Mouse (Mus musculus) thymus, adult 2 months (tissue): Measurements from ENCODE around the gene Actl7a.

Experiments used
- CTCF ChIP-seq: fragments of 200-500 bp; IDR thresholded peaks from 2 replicates; pipeline ENCODE4 v1.5.1; 2012; ENCODE audit warnings: mild to moderate bottlenecking, control low read depth, low read length, moderate library complexity, borderline replicate concordance; ENCODE audit not compliant: control insufficient read depth, poor library complexity, insufficient read depth; ENCODE audit errors: extremely low read depth
- POLR2A ChIP-seq: fragments of 200-500 bp; IDR thresholded peaks from 2 replicates; pipeline ENCODE4 v1.6.1; 2012; ENCODE audit warnings: mild to moderate bottlenecking, low read length, control low read depth, moderate library complexity; ENCODE audit not compliant: control insufficient read depth, poor library complexity, insufficient read depth; ENCODE audit errors: extremely low read depth

GRCm38 (mm10) chr4:56756021-56756420 lies 12.8 kb downstream of the Actl7a start:
- TF ChIP-seq POLR2A (no peak), CTCF (no peak)
